Mouse (Mus musculus): ENCODE measurements around the gene Ltbp1. TPM values are rescaled to one million over a fixed set of nuclear protein-coding genes. Genes with fewer than 3 reads are reported as not detected.

The Ltbp1 gene
- polyA plus RNA-seq, 1 experiment from 2014 or later: 78.6 TPM

DNA sequence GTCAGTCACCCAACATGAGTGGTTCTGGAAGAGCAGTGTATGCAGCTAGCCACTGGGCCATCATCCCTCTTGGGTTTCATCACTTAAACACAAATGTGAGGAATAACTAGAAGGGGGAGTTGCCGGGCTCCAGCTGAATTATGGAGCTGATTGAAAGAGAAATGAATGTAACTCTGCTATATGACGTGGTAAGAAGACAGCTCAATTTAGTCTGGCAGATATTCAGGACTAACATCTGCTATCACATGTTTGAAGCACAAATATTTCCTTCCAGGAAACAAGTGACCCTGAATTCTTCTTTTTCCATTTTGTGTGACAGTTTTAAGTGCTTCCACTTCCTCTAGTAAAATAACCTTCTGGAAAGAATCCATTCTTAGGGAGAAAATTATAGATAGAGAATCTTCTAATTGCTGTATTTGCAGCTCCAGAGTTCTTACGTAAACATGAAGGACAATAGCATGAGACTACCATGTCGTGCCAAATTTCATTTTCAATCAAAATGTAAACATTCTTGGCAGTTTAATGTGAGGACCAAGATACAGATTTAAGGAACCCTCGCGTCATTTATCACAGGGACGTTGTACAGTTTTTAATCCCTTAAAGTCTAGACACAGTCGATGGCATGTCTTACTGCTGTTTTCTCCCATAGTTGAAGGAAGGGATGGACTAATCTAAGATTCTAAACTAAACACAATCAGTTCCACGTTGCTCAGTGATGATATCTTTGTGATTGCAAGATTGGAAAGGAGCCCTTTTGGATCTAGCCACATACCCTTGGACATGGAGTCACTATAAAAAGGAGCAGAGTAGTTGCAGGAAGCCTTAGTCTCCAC lies 279.7 kb downstream of the Ltbp1 start:
- no peak overlapping the region for H3K9ac ChIP-seq
- 79% methylated on average over 9 of the region's 9 CpGs for WGBS
- H3K9me3 ChIP-seq: no peaks in the 10 kb centered on the region
- 0 out of 2 replicates have a peak overlapping the region, but pooled peaks have one; percentile 18 for H3K27ac ChIP-seq
- no peak overlapping the region for H3K4me2 ChIP-seq
- peaks cover 17% of the 10 kb centered on the region for H3K36me3 ChIP-seq
- no peaks in the 10 kb centered on the region for H3K4me1 ChIP-seq
- H3K27me3 ChIP-seq: no peaks in the 10 kb centered on the region
- ATAC-seq (ENCODE audit: insufficient number of reproducible peaks, low FRiP score, low TSS enrichment, low read depth): no peak
- H3K4me3 ChIP-seq: no peak overlapping the region

GRCm38 (mm10) chr17:75292986-75293385 lies 287.6 kb downstream of the Ltbp1 start:
- Histone ChIP-seq H3K27me3 (no peaks in the 10 kb centered on the region), H3K4me3 (no peak overlapping the region), H3K27ac (no peak overlapping the region), H3K9me3 (no peaks in the 10 kb centered on the region), H3K4me2 (no peak overlapping the region), H3K4me1 (no peaks in the 10 kb centered on the region), H3K9ac (no peak overlapping the region), H3K36me3 (peaks cover 41% of the 10 kb centered on the region)
- ATAC-seq (ENCODE audit: insufficient number of reproducible peaks, low FRiP score, low TSS enrichment, low read depth): no peak
- 55% methylated on average over 3 of the region's 3 CpGs for WGBS

GRCm38 (mm10) chr17:75293725-75294124 lies 288.4 kb downstream of the Ltbp1 start:
- Histone ChIP-seq H3K4me3 (no peak overlapping the region), H3K27ac (no peak overlapping the region), H3K9me3 (no peaks in the 10 kb centered on the region), H3K4me1 (no peaks in the 10 kb centered on the region), H3K27me3 (no peaks in the 10 kb centered on the region), H3K4me2 (no peak overlapping the region), H3K36me3 (peaks cover 44% of the 10 kb centered on the region), H3K9ac (no peak overlapping the region)
- 76% methylated on average over 3 of the region's 3 CpGs for WGBS
- ATAC-seq (ENCODE audit: insufficient number of reproducible peaks, low FRiP score, low TSS enrichment, low read depth): no peak

- Histone ChIP-seq H3K36me3 (peaks cover 36% of the 10 kb centered on the region), H3K27ac (no peak overlapping the region)
- no peak for ATAC-seq (ENCODE audit: insufficient number of reproducible peaks, low FRiP score, low TSS enrichment, low read depth)
Observed at GRCm38 (mm10) chr17:75300908-75301307, 295.5 kb downstream of the Ltbp1 start.

GRCm38 (mm10) chr17:75304807-75305420 lies 299.5 kb downstream of the Ltbp1 start:
- no peak overlapping the region for H3K4me3 ChIP-seq
- no peaks in the 10 kb centered on the region for H3K27me3 ChIP-seq
- no peak overlapping the region for H3K9ac ChIP-seq
- H3K9me3 ChIP-seq: no peaks in the 10 kb centered on the region
- H3K4me2 ChIP-seq: no peak overlapping the region
- 0 out of 2 replicates have a peak, but pooled peaks cover 4% of the 10 kb centered on the region for H3K4me1 ChIP-seq
- WGBS: 71% methylated on average over 1 of the region's 1 CpGs
- no peak for ATAC-seq (ENCODE audit: insufficient number of reproducible peaks, low FRiP score, low TSS enrichment, low read depth)
- H3K27ac ChIP-seq: no peak overlapping the region
- H3K36me3 ChIP-seq: peaks cover 16% of the 10 kb centered on the region

More at GRCm38 (mm10) chr17:75300908-75301307, 295.5 kb downstream of the Ltbp1 start:
- H3K9ac ChIP-seq: no peak overlapping the region
- no peaks in the 10 kb centered on the region for H3K9me3 ChIP-seq
- H3K4me3 ChIP-seq: no peak overlapping the region
- no peaks in the 10 kb centered on the region for H3K27me3 ChIP-seq
- H3K4me2 ChIP-seq: no peak overlapping the region
- WGBS: 80% methylated on average over 4 of the region's 4 CpGs
- no peaks in the 10 kb centered on the region for H3K4me1 ChIP-seq

DNA sequence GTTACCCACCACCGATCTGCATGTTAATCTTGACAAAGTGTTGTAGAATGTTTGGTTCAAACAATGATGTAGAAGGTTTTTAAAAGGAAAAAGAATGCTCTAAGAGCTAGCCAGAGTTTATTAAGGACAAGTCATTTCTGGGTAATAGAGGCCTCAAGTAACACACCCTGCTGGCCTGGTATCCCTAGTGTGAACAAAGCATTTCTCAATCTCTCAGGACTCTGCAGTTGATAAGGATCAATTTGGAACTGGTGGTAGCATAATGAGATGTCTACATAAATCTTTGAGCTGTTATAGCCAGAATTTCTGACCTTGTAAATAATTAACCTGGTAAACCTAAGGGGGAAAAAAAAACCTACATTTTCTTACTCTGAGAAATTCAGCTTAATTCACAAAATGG lies 300.3 kb downstream of the Ltbp1 start:
- H3K4me2 ChIP-seq: no peak overlapping the region
- no peak overlapping the region for H3K27ac ChIP-seq

GRCm38 (mm10) chr17:75307070-75308011 lies 302.0 kb downstream of the Ltbp1 start:
- Histone ChIP-seq H3K27ac (peak overlapping the region; percentile 52), H3K4me2 (no peak overlapping the region), H3K9me3 (no peaks in the 10 kb centered on the region), H3K36me3 (peaks cover 18% of the 10 kb centered on the region; the same call in 1 of the 2 replicates), H3K27me3 (no peaks in the 10 kb centered on the region), H3K4me1 (0 out of 2 replicates have a peak, but pooled peaks cover 4% of the 10 kb centered on the region), H3K4me3 (no peak overlapping the region), H3K9ac (no peak overlapping the region)
- 46% methylated on average over 18 of the region's 18 CpGs for WGBS
- no peak for ATAC-seq (ENCODE audit: insufficient number of reproducible peaks, low FRiP score, low TSS enrichment, low read depth)

More for the DNA sequence above, 300.3 kb downstream of the Ltbp1 start:
- ATAC-seq (ENCODE audit: insufficient number of reproducible peaks, low FRiP score, low TSS enrichment, low read depth): no peak
- 0 out of 2 replicates have a peak, but pooled peaks cover 4% of the 10 kb centered on the region for H3K4me1 ChIP-seq
- H3K36me3 ChIP-seq: peaks cover 17% of the 10 kb centered on the region
- 82% methylated on average over 1 of the region's 1 CpGs for WGBS
- H3K27me3 ChIP-seq: no peaks in the 10 kb centered on the region
- H3K9ac ChIP-seq: no peak overlapping the region
- no peaks in the 10 kb centered on the region for H3K9me3 ChIP-seq
- no peak overlapping the region for H3K4me3 ChIP-seq

- Histone ChIP-seq H3K4me2 (no peak overlapping the region), H3K4me1 (peaks cover 12% of the 10 kb centered on the region), H3K4me3 (no peak overlapping the region), H3K27me3 (no peaks in the 10 kb centered on the region), H3K9me3 (no peaks in the 10 kb centered on the region), H3K27ac (no peak overlapping the region), H3K9ac (no peak overlapping the region), H3K36me3 (peaks cover 24% of the 10 kb centered on the region)
- no peak for ATAC-seq (ENCODE audit: insufficient number of reproducible peaks, low FRiP score, low TSS enrichment, low read depth)
- 53% methylated on average over 4 of the region's 4 CpGs for WGBS
Observed at GRCm38 (mm10) chr17:75317106-75317505, 311.7 kb downstream of the Ltbp1 start.

- 70% methylated on average over 5 of the region's 5 CpGs for WGBS
Observed at GRCm38 (mm10) chr17:75323229-75323628, 317.9 kb downstream of the Ltbp1 start.

GRCm38 (mm10) chr17:75323766-75324165 lies 318.4 kb downstream of the Ltbp1 start:
- 32% methylated on average over 10 of the region's 10 CpGs for WGBS
- no peak overlapping the region for H3K4me3 ChIP-seq
- no peak for ATAC-seq (ENCODE audit: insufficient number of reproducible peaks, low FRiP score, low TSS enrichment, low read depth)
- H3K27me3 ChIP-seq: no peaks in the 10 kb centered on the region
- no peak overlapping the region for H3K4me2 ChIP-seq
- H3K36me3 ChIP-seq: peaks cover 10% of the 10 kb centered on the region
- H3K9me3 ChIP-seq: no peaks in the 10 kb centered on the region
- peak overlapping the region; percentile 89 for H3K27ac ChIP-seq
- H3K9ac ChIP-seq: no peak overlapping the region
- H3K4me1 ChIP-seq: peaks cover 27% of the 10 kb centered on the region

More at GRCm38 (mm10) chr17:75323229-75323628, 317.9 kb downstream of the Ltbp1 start:
- H3K9me3 ChIP-seq: no peaks in the 10 kb centered on the region
- no peak overlapping the region for H3K9ac ChIP-seq
- H3K27ac ChIP-seq: peak overlapping the region; percentile 89
- H3K27me3 ChIP-seq: no peaks in the 10 kb centered on the region
- peaks cover 22% of the 10 kb centered on the region for H3K4me1 ChIP-seq
- no peak overlapping the region for H3K4me3 ChIP-seq
- no peak for ATAC-seq (ENCODE audit: insufficient number of reproducible peaks, low FRiP score, low TSS enrichment, low read depth)
- peaks cover 10% of the 10 kb centered on the region for H3K36me3 ChIP-seq
- H3K4me2 ChIP-seq: no peak overlapping the region

DNA sequence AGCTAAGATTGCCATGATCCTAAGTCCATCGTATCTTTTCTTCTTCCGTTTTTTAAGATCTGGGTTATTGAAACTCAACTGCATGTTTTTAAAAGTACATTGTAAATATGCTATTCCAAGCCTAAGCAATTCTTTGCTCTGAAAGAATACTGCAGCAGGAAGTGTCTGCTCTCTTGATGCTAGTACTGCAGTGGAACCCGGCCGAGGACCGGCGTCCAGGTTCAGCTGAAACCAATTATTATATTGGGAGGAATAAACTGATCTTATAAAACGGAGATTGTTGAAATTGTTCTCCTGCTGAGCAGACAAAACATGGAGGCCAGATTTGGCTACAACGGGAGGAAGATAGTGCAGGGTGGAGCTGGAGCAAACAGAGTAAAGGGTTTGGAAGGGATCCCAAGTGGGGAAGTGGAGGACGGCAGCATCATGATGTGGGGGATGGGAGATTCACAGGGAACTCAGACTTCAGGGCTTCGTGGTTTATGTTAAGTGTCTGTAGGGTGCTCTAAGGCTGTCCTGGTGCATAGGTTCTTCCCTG lies 322.8 kb downstream of the Ltbp1 start:
- no peaks in the 10 kb centered on the region for H3K9me3 ChIP-seq
- H3K9ac ChIP-seq: no peak overlapping the region
- peak; percentile 63 for ATAC-seq (ENCODE audit: insufficient number of reproducible peaks, low FRiP score, low TSS enrichment, low read depth)
- H3K27ac ChIP-seq: peak overlapping the region; percentile 69
- H3K4me2 ChIP-seq: no peak overlapping the region
- 38% methylated on average over 10 of the region's 10 CpGs for WGBS
- no peak overlapping the region for H3K4me3 ChIP-seq
- H3K36me3 ChIP-seq: peaks cover 9% of the 10 kb centered on the region; the same call in 1 of the 2 replicates
- peaks cover 18% of the 10 kb centered on the region; the same call in 1 of the 2 replicates for H3K4me1 ChIP-seq
- H3K27me3 ChIP-seq: no peaks in the 10 kb centered on the region
